Mouse (Mus musculus): ENCODE measurements around the gene Spint2. TPM values are rescaled to one million over a fixed set of nuclear protein-coding genes. Genes with fewer than 3 reads are reported as not detected.

Gene Spint2
- 23.0 and 36.9 TPM in 2 replicates for total RNA-seq (2021)
- long read RNA-seq, transcript Spint2-202 (6 exons, 1,211 nt), result major isoform, 46 of 60 reads
- long read RNA-seq, transcript Spint2-201 (7 exons, 1,384 nt), result minor isoform, 8 of 60 reads
- long read RNA-seq, partial matches to known transcripts, result 5 of 60 reads
- long read RNA-seq, other reads (novel, unspliced or antisense), result 1 of 60 reads

- peak; percentile 75 for DNase-seq
Observed at GRCm38 (mm10) chr7:29281201-29282073, at the start of gene Spint2. TSS of gene Spint2 (minus strand) at chr7:29281912.

GRCm38 (mm10) chr7:29328984-29329383, 47.3 kb upstream of the Spint2 start:
- DNase-seq, result no peak

GRCm38 (mm10) chr7:29327087-29327486, 45.4 kb upstream of the Spint2 start:
- DNase-seq, result no peak

- no peak for DNase-seq
Observed at GRCm38 (mm10) chr7:29319337-29320307, 37.9 kb upstream of the Spint2 start.

GRCm38 (mm10) chr7:29318115-29318911, 36.6 kb upstream of the Spint2 start:
- DNase-seq, result no peak

- no peak for DNase-seq
Observed at GRCm38 (mm10) chr7:29317558-29317957, 35.8 kb upstream of the Spint2 start.

GRCm38 (mm10) chr7:29316976-29317375, 35.3 kb upstream of the Spint2 start:
- DNase-seq, result no peak

- DNase-seq, result no peak
Observed at GRCm38 (mm10) chr7:29316137-29316734, 34.5 kb upstream of the Spint2 start.

- no peak for DNase-seq
Observed at GRCm38 (mm10) chr7:29314844-29315628, 33.3 kb upstream of the Spint2 start.

GRCm38 (mm10) chr7:29313572-29314261, 32.0 kb upstream of the Spint2 start:
- no peak for DNase-seq

GRCm38 (mm10) chr7:29313051-29313450, 31.3 kb upstream of the Spint2 start:
- no peak for DNase-seq

GRCm38 (mm10) chr7:29309749-29310148, 28.0 kb upstream of the Spint2 start:
- no peak for DNase-seq

GRCm38 (mm10) chr7:29309221-29309721, 27.6 kb upstream of the Spint2 start:
- peak; percentile 46 for DNase-seq

- peak; percentile 94 for DNase-seq
Observed at GRCm38 (mm10) chr7:29307350-29308104, 25.8 kb upstream of the Spint2 start.

GRCm38 (mm10) chr7:29306619-29307018, 24.9 kb upstream of the Spint2 start:
- DNase-seq, result no peak

GRCm38 (mm10) chr7:29306108-29306507, 24.4 kb upstream of the Spint2 start:
- DNase-seq, result no peak

- DNase-seq, result no peak
Observed at GRCm38 (mm10) chr7:29305263-29305988, 23.7 kb upstream of the Spint2 start.

Measured in adrenal gland, postnatal 25 days (tissue).